Mouse (Mus musculus) cerebellum, adult 18-20 months (tissue): Measurements from ENCODE around the gene Sipa1.
"Not testable (repeated sequence)": the region's sequence is repeated elsewhere in the genome, so short reads cannot be mapped to it uniquely, and the experiment has no call there.

ENCODE experiments used
- DNase-seq, 2 experiments: peaks; one replicate each; pipeline ENCODE4 v3.0.0; 2021

The Sipa1 gene

GRCm38 (mm10) chr19:5662981-5663913, at the start of gene Sipa1:
TSS of gene Sipa1 (minus strand) at chr19:5663707.
- DNase-seq = peak; percentile 67 to 71

- no peak for DNase-seq
These were observed 49.7 kb upstream of the Sipa1 start for GRCm38 (mm10) chr19:5713255-5713654.

- DNase-seq = no peak
These were observed 48.5 kb upstream of the Sipa1 start for GRCm38 (mm10) chr19:5711907-5712460.

GRCm38 (mm10) chr19:5711218-5711617, 47.7 kb upstream of the Sipa1 start:
- peak; percentile 83 to 85 for DNase-seq

GRCm38 (mm10) chr19:5710581-5710980, 47.1 kb upstream of the Sipa1 start:
- no peak for DNase-seq

GRCm38 (mm10) chr19:5710068-5710467, 46.6 kb upstream of the Sipa1 start:
- DNase-seq = no peak

- DNase-seq = no peak
These were observed 41.5 kb upstream of the Sipa1 start for GRCm38 (mm10) chr19:5704801-5705571.

- no peak for DNase-seq
These were observed 40.8 kb upstream of the Sipa1 start, which contains the start of gene Kcnk7 for GRCm38 (mm10) chr19:5704163-5704800. TSS of gene Kcnk7 (plus strand) at chr19:5704367.

- no peak for DNase-seq
These were observed 32.4 kb upstream of the Sipa1 start for GRCm38 (mm10) chr19:5695849-5696462.

GRCm38 (mm10) chr19:5693801-5694200, 30.3 kb upstream of the Sipa1 start:
- no peak for DNase-seq

GRCm38 (mm10) chr19:5692913-5693396, 29.4 kb upstream of the Sipa1 start:
- DNase-seq = no peak

- DNase-seq = no peak
These were observed 28.8 kb upstream of the Sipa1 start for GRCm38 (mm10) chr19:5692086-5692912.

- DNase-seq = no peak
These were observed 28.1 kb upstream of the Sipa1 start for GRCm38 (mm10) chr19:5691601-5692000.

GRCm38 (mm10) chr19:5690343-5690735, 26.8 kb upstream of the Sipa1 start:
- DNase-seq = peak; percentile 24 to 36

- DNase-seq = peak; percentile 73 to 80
These were observed 26.2 kb upstream of the Sipa1 start for GRCm38 (mm10) chr19:5689565-5690342.

- no peak for DNase-seq
These were observed 25.6 kb upstream of the Sipa1 start for GRCm38 (mm10) chr19:5689088-5689428.

GRCm38 (mm10) chr19:5688200-5689087, 24.9 kb upstream of the Sipa1 start, which contains the start of the genes Map3k11 and Pcnx3:
TSS of gene Map3k11 (plus strand) at chr19:5688742.
TSS of gene Pcnx3 (minus strand) at chr19:5688908.
- DNase-seq = peak; percentile 98 to 99

GRCm38 (mm10) chr19:5687738-5688137, 24.2 kb upstream of the Sipa1 start:
- DNase-seq = no peak

- DNase-seq = not testable (repeated sequence)
These were observed 23.4 kb upstream of the Sipa1 start for GRCm38 (mm10) chr19:5686954-5687353.
